Mouse (Mus musculus) heart, adult 18-20 months (tissue): ENCODE measurements at regions not wholly inside any gene's neighbourhood (a gene's known extent, or its start where the extent isn't known, plus 50 kb on each side); places are given as distances from the start of the nearest gene placed in this dataset.

ENCODE experiments used
- DNase-seq, 2 experiments: peaks; one replicate each; pipeline ENCODE4 v3.0.0; 2021 to 2022; ENCODE audit warnings: mixed read lengths in 1 of 2

- no peak for DNase-seq
Measured at GRCm38 (mm10) chr6:94957172-94957668, 159.8 kb upstream of the Kbtbd8 start.

GRCm38 (mm10) chr6:94954580-94954979 lies 162.5 kb upstream of the Kbtbd8 start:
- DNase-seq = no peak

- no peak for DNase-seq
Measured at GRCm38 (mm10) chr6:94953658-94954057, 163.4 kb upstream of the Kbtbd8 start.

GRCm38 (mm10) chr6:94951971-94952768 lies 164.9 kb upstream of the Kbtbd8 start:
- DNase-seq = no peak

GRCm38 (mm10) chr6:94950944-94951343 lies 166.1 kb upstream of the Kbtbd8 start:
- no peak for DNase-seq

GRCm38 (mm10) chr6:94950319-94950718 lies 166.7 kb upstream of the Kbtbd8 start:
- DNase-seq = no peak

- DNase-seq = no peak
Measured at GRCm38 (mm10) chr6:94946352-94946900, 170.6 kb upstream of the Kbtbd8 start.

GRCm38 (mm10) chr6:94945715-94946114 lies 171.3 kb upstream of the Kbtbd8 start:
- no peak for DNase-seq

- DNase-seq = no peak
Measured at GRCm38 (mm10) chr6:94944196-94944595, 172.8 kb upstream of the Kbtbd8 start.

GRCm38 (mm10) chr6:94938949-94939348 lies 178.1 kb upstream of the Kbtbd8 start:
- DNase-seq = no peak

- DNase-seq = no peak
Measured at GRCm38 (mm10) chr6:94936206-94936605, 180.8 kb upstream of the Kbtbd8 start.

- no peak for DNase-seq
Measured at GRCm38 (mm10) chr6:94935706-94936105, 181.3 kb upstream of the Kbtbd8 start.

- DNase-seq = no peak
Measured at GRCm38 (mm10) chr6:94927811-94928210, 189.2 kb upstream of the Kbtbd8 start.

GRCm38 (mm10) chr6:94926652-94927211 lies 190.3 kb upstream of the Kbtbd8 start:
- no peak for DNase-seq

GRCm38 (mm10) chr6:94925408-94925807 lies 191.6 kb upstream of the Kbtbd8 start:
- DNase-seq = no peak

GRCm38 (mm10) chr6:94924338-94925039 lies 192.6 kb upstream of the Kbtbd8 start:
- DNase-seq = no peak

- no peak for DNase-seq
Measured at GRCm38 (mm10) chr6:94921741-94922140, 195.3 kb upstream of the Kbtbd8 start.

GRCm38 (mm10) chr6:94920770-94921169 lies 196.3 kb upstream of the Kbtbd8 start:
- DNase-seq = no peak

- peak in 1 of 2 experiments; percentile 3 for DNase-seq
Measured at GRCm38 (mm10) chr6:94919194-94919743, 197.8 kb upstream of the Kbtbd8 start.

- peak; percentile 62 to 71 for DNase-seq
Measured at GRCm38 (mm10) chr6:94915842-94916620, 201.0 kb upstream of the Kbtbd8 start.

GRCm38 (mm10) chr6:94911836-94912235 lies 205.2 kb upstream of the Kbtbd8 start:
- no peak for DNase-seq

GRCm38 (mm10) chr6:94911374-94911773 lies 205.7 kb upstream of the Kbtbd8 start:
- no peak for DNase-seq
